9 mouse cellular contexts compared by ENCODE assay signal in genomic region chr11:116197584-116197906, GRCm38 (mm10). TPM values are rescaled to one million over a fixed set of nuclear protein-coding genes. Genes with fewer than 3 reads are reported as not detected.
DNase-seq lines count a peak whose midpoint lies in the region; ATAC-seq and TF ChIP-seq lines count a peak whose summit lies in the region.
"Had no signal": no experiment of that assay in that cellular context is flagged by ENCODE, and none has a peak within 500 bp of the region (broad histone marks: within the 10 kb centered on the region; RNA-seq: fewer than 3 reads in every experiment).

No protein-coding gene starts in this region.

- H3K27me3 ChIP-seq in forebrain, embryonic 10.5 days (ENCODE audit: poor library complexity, severe bottlenecking), result no peaks in the 10 kb centered on the region
- no peaks in the 10 kb centered on the region for H3K27me3 ChIP-seq in forebrain, embryonic 11.5 days (ENCODE audit: control insufficient read depth, insufficient read depth, low read length)
- no peaks in the 10 kb centered on the region for H3K27me3 ChIP-seq in lung, embryonic 16.5 days (ENCODE audit: control insufficient read depth, insufficient read depth, low read depth, low read length)
- H3K27me3 ChIP-seq in limb, embryonic 14.5 days (ENCODE audit: control insufficient read depth, insufficient read depth, low read length), result no peaks in the 10 kb centered on the region
- H3K27me3 ChIP-seq in stomach, embryonic 15.5 days (replicated peaks), result no peaks in the 10 kb centered on the region

- TF ChIP-seq POLR2A in limb, embryonic 14.5 days (IDR thresholded peaks at IDR 0.05; ENCODE audit: borderline replicate concordance, extremely low read depth, insufficient read depth, insufficient read length), result no peak

- H3K9ac ChIP-seq in forebrain, embryonic 11.5 days (ENCODE audit: low read length), result no peak overlapping the region
- no peak overlapping the region for H3K9ac ChIP-seq in lung, embryonic 16.5 days (ENCODE audit: low read length)
- no peak overlapping the region for H3K9ac ChIP-seq in limb, embryonic 14.5 days (ENCODE audit: low read depth, low read length, severe bottlenecking)
- H3K9ac ChIP-seq in stomach, embryonic 15.5 days, result no peak overlapping the region

- H3K9me3 ChIP-seq in forebrain, embryonic 10.5 days, result no peaks in the 10 kb centered on the region
- no peaks in the 10 kb centered on the region for H3K9me3 ChIP-seq in forebrain, embryonic 11.5 days (ENCODE audit: control insufficient read depth, low read length)
- no peaks in the 10 kb centered on the region for H3K9me3 ChIP-seq in lung, embryonic 16.5 days (ENCODE audit: control insufficient read depth, low read length)
- H3K9me3 ChIP-seq in limb, embryonic 14.5 days (ENCODE audit: control insufficient read depth, low read length), result no peaks in the 10 kb centered on the region
- H3K9me3 ChIP-seq in stomach, embryonic 15.5 days, result no peaks in the 10 kb centered on the region

- H3K4me1 ChIP-seq in forebrain, embryonic 10.5 days, result peaks cover 15% of the 10 kb centered on the region
- 0 out of 2 replicates have a peak, but pooled peaks cover 2% of the 10 kb centered on the region for H3K4me1 ChIP-seq in forebrain, embryonic 11.5 days (replicated peaks; ENCODE audit: control insufficient read depth, insufficient read depth, low read length)
- H3K4me1 ChIP-seq in lung, embryonic 16.5 days (replicated peaks; ENCODE audit: control insufficient read depth, insufficient read depth, low read length), result peaks cover 8% of the 10 kb centered on the region
- H3K4me1 ChIP-seq in limb, embryonic 14.5 days (ENCODE audit: control insufficient read depth, insufficient read depth, low read length), result peaks cover 9% of the 10 kb centered on the region
- peaks cover 3% of the 10 kb centered on the region; the same call in 1 of the 2 replicates for H3K4me1 ChIP-seq in stomach, embryonic 15.5 days

- no peak overlapping the region for H3K4me2 ChIP-seq in forebrain, embryonic 11.5 days (ENCODE audit: low read depth, low read length, severe bottlenecking)
- H3K4me2 ChIP-seq in lung, embryonic 16.5 days (ENCODE audit: low read depth, low read length), result peak overlapping the region; percentile 83
- H3K4me2 ChIP-seq in limb, embryonic 14.5 days (replicated peaks; ENCODE audit: low read depth, low read length, severe bottlenecking), result peak overlapping the region; percentile 45; the same call in 1 of the 2 replicates
- peak overlapping the region; percentile 67; the same call in 1 of the 2 replicates for H3K4me2 ChIP-seq in stomach, embryonic 15.5 days

- no peak overlapping the region for H3K27ac ChIP-seq in forebrain, embryonic 10.5 days
- no peak overlapping the region for H3K27ac ChIP-seq in forebrain, embryonic 11.5 days (ENCODE audit: low read depth, low read length)
- H3K27ac ChIP-seq in lung, embryonic 16.5 days (ENCODE audit: low read length), result no peak overlapping the region
- no peak overlapping the region for H3K27ac ChIP-seq in limb, embryonic 14.5 days (replicated peaks; ENCODE audit: low read depth, low read length)
- no peak overlapping the region for H3K27ac ChIP-seq in stomach, embryonic 15.5 days

- H3K36me3 ChIP-seq in forebrain, embryonic 10.5 days (replicated peaks), result peaks cover 7% of the 10 kb centered on the region
- no peaks in the 10 kb centered on the region for H3K36me3 ChIP-seq in forebrain, embryonic 11.5 days (ENCODE audit: control insufficient read depth, insufficient read depth, low read length)
- H3K36me3 ChIP-seq in lung, embryonic 16.5 days (ENCODE audit: control insufficient read depth, insufficient read depth, low read length), result no peaks in the 10 kb centered on the region
- peaks cover 21% of the 10 kb centered on the region for H3K36me3 ChIP-seq in limb, embryonic 14.5 days (ENCODE audit: control insufficient read depth, insufficient read depth, low read length)
- H3K36me3 ChIP-seq in stomach, embryonic 15.5 days, result peaks cover 6% of the 10 kb centered on the region; the same call in 1 of the 2 replicates

- peak overlapping the region; percentile 76 for H3K4me3 ChIP-seq in forebrain, embryonic 10.5 days
- H3K4me3 ChIP-seq in forebrain, embryonic 11.5 days (ENCODE audit: low read depth, low read length), result no peak overlapping the region
- no peak overlapping the region for H3K4me3 ChIP-seq in lung, embryonic 16.5 days (ENCODE audit: low read length)
- H3K4me3 ChIP-seq in limb, embryonic 14.5 days (replicated peaks; ENCODE audit: low read length), result peak overlapping the region; percentile 66; the same call in 1 of the 2 replicates
- H3K4me3 ChIP-seq in stomach, embryonic 15.5 days (replicated peaks), result 0 out of 2 replicates have a peak overlapping the region, but pooled peaks have one; percentile 12

- no peak for DNase-seq in forebrain, embryonic 10.5 days (ENCODE audit: extremely low spot score, low spot score)
- DNase-seq in forebrain, embryonic 11.5 days (ENCODE audit: low spot score), result no peak
- no peak for DNase-seq in lung, postnatal 10 days
- DNase-seq in limb, embryonic 14.5 days (ENCODE audit: low spot score), result no peak
- no peak for DNase-seq in layer of hippocampus, adult 9-11 months
- no peak for DNase-seq in right cerebral cortex, postnatal 36 days (ENCODE audit: low spot score in 2 of 2)

- 93% methylated on average over 6 of the region's 6 CpGs for WGBS in forebrain, embryonic 10.5 days
- 91% methylated on average over 6 of the region's 6 CpGs for WGBS in forebrain, embryonic 11.5 days
- WGBS in lung, embryonic 16.5 days, result 85% methylated on average over 6 of the region's 6 CpGs
- 92% methylated on average over 6 of the region's 6 CpGs for WGBS in limb, embryonic 14.5 days
- WGBS in stomach, embryonic 15.5 days, result 84% methylated on average over 6 of the region's 6 CpGs

- no peak for ATAC-seq in forebrain, embryonic 11.5 days (replicated peaks; ENCODE audit: low FRiP score)
- no peak for ATAC-seq in lung, embryonic 16.5 days (ENCODE audit: low read depth)
- ATAC-seq in limb, embryonic 14.5 days (ENCODE audit: low FRiP score, low read depth), result no peak
- ATAC-seq in stomach, embryonic 15.5 days (ENCODE audit: insufficient read depth, low FRiP score, low read depth), result no peak
- ATAC-seq: activated CD4-positive, CD25-positive, alpha-beta regulatory T cell, adult 4 months had no signal

RNA-seq across cellular contexts. Expression of gene Ten1, which starts 1.1 kb away (rescaled TPM):
- 51.7 and 57.1 TPM in 2 replicates for polyA plus RNA-seq in forebrain, embryonic 10.5 days (2016; fragmentation: Nextera tagmentation; extraction: Ambion mirVana)
- polyA plus RNA-seq in forebrain, embryonic 11.5 days (2014; fragmentation: Nextera tagmentation; extraction: Ambion mirVana), result 48.5 and 55.4 TPM in 2 replicates
- polyA plus RNA-seq in lung, embryonic 16.5 days (2015; fragmentation: Nextera tagmentation; extraction: Ambion mirVana), result 74.9 and 87.3 TPM in 2 replicates
- 44.2 and 50.0 TPM in 2 replicates for polyA plus RNA-seq in limb, embryonic 14.5 days (2012; rRNA removed)
- polyA plus RNA-seq in limb, embryonic 14.5 days (2014; fragmentation: Nextera tagmentation; extraction: Ambion mirVana), result 67.4 and 70.5 TPM in 2 replicates
- polyA plus RNA-seq in stomach, embryonic 15.5 days (2015; fragmentation: Nextera tagmentation; extraction: Ambion mirVana), result 74.8 and 78.3 TPM in 2 replicates

RNA-seq across cellular contexts. Expression of gene Acox1, which starts 1.3 kb away (rescaled TPM):
- 19.8 and 19.9 TPM in 2 replicates for polyA plus RNA-seq in forebrain, embryonic 10.5 days (2016; fragmentation: Nextera tagmentation; extraction: Ambion mirVana)
- 28.0 and 30.2 TPM in 2 replicates for polyA plus RNA-seq in forebrain, embryonic 11.5 days (2014; fragmentation: Nextera tagmentation; extraction: Ambion mirVana)
- polyA plus RNA-seq in lung, embryonic 16.5 days (2015; fragmentation: Nextera tagmentation; extraction: Ambion mirVana), result 23.6 and 24.3 TPM in 2 replicates
- polyA plus RNA-seq in limb, embryonic 14.5 days (2012; rRNA removed), result 38.1 and 42.9 TPM in 2 replicates
- polyA plus RNA-seq in limb, embryonic 14.5 days (2014; fragmentation: Nextera tagmentation; extraction: Ambion mirVana), result 26.3 and 30.1 TPM in 2 replicates
- 33.6 and 38.1 TPM in 2 replicates for polyA plus RNA-seq in stomach, embryonic 15.5 days (2015; fragmentation: Nextera tagmentation; extraction: Ambion mirVana)

RNA-seq across cellular contexts. Expression of gene Fbf1, which starts 29.6 kb away (rescaled TPM):
- polyA plus RNA-seq in forebrain, embryonic 10.5 days (2016; fragmentation: Nextera tagmentation; extraction: Ambion mirVana), result 63.5 and 67.7 TPM in 2 replicates
- 52.8 and 60.3 TPM in 2 replicates for polyA plus RNA-seq in forebrain, embryonic 11.5 days (2014; fragmentation: Nextera tagmentation; extraction: Ambion mirVana)
- polyA plus RNA-seq in lung, embryonic 16.5 days (2015; fragmentation: Nextera tagmentation; extraction: Ambion mirVana), result 36.1 and 37.3 TPM in 2 replicates
- 77.7 and 82.6 TPM in 2 replicates for polyA plus RNA-seq in limb, embryonic 14.5 days (2012; rRNA removed)
- polyA plus RNA-seq in limb, embryonic 14.5 days (2014; fragmentation: Nextera tagmentation; extraction: Ambion mirVana), result 26.4 and 34.8 TPM in 2 replicates
- polyA plus RNA-seq in stomach, embryonic 15.5 days (2015; fragmentation: Nextera tagmentation; extraction: Ambion mirVana), result 26.8 and 31.8 TPM in 2 replicates

RNA-seq across cellular contexts. Expression of gene Evpl, which starts 40.3 kb away (rescaled TPM):
- 0.47 and 0.48 TPM in 2 replicates for polyA plus RNA-seq in forebrain, embryonic 10.5 days (2016; fragmentation: Nextera tagmentation; extraction: Ambion mirVana)
- 0.61 and 0.80 TPM in 2 replicates for polyA plus RNA-seq in forebrain, embryonic 11.5 days (2014; fragmentation: Nextera tagmentation; extraction: Ambion mirVana)
- polyA plus RNA-seq in lung, embryonic 16.5 days (2015; fragmentation: Nextera tagmentation; extraction: Ambion mirVana), result 4.4 and 4.7 TPM in 2 replicates
- 6.0 and 8.2 TPM in 2 replicates for polyA plus RNA-seq in limb, embryonic 14.5 days (2012; rRNA removed)
- 17.0 and 21.8 TPM in 2 replicates for polyA plus RNA-seq in limb, embryonic 14.5 days (2014; fragmentation: Nextera tagmentation; extraction: Ambion mirVana)
- 9.8 and 17.0 TPM in 2 replicates for polyA plus RNA-seq in stomach, embryonic 15.5 days (2015; fragmentation: Nextera tagmentation; extraction: Ambion mirVana)
- polyA plus RNA-seq: activated CD4-positive, CD25-positive, alpha-beta regulatory T cell, adult 4 months had no signal

RNA-seq across cellular contexts. Expression of gene Mrpl38, which starts 58.9 kb away (rescaled TPM):
- 112 and 114 TPM in 2 replicates for polyA plus RNA-seq in forebrain, embryonic 10.5 days (2016; fragmentation: Nextera tagmentation; extraction: Ambion mirVana)
- polyA plus RNA-seq in forebrain, embryonic 11.5 days (2014; fragmentation: Nextera tagmentation; extraction: Ambion mirVana), result 98.0 and 109 TPM in 2 replicates
- polyA plus RNA-seq in lung, embryonic 16.5 days (2015; fragmentation: Nextera tagmentation; extraction: Ambion mirVana), result 79.3 and 80.6 TPM in 2 replicates
- polyA plus RNA-seq in limb, embryonic 14.5 days (2012; rRNA removed), result 52.6 and 56.4 TPM in 2 replicates
- polyA plus RNA-seq in limb, embryonic 14.5 days (2014; fragmentation: Nextera tagmentation; extraction: Ambion mirVana), result 85.8 and 86.5 TPM in 2 replicates
- 94.8 and 102 TPM in 2 replicates for polyA plus RNA-seq in stomach, embryonic 15.5 days (2015; fragmentation: Nextera tagmentation; extraction: Ambion mirVana)

Comparison
In these comparisons a context has a peak if more than half of its experiments do, and no peak if none do; other contexts are left out.
1. H3K4me3 ChIP-seq: peak in forebrain, embryonic 10.5 days (single experiment), limb, embryonic 14.5 days (single experiment) and stomach, embryonic 15.5 days (single experiment); none in forebrain, embryonic 11.5 days (single experiment) and lung, embryonic 16.5 days (single experiment).